Mouse (Mus musculus): ENCODE measurements around the gene Gm28053.
"Not testable (repeated sequence)": the region's sequence is repeated elsewhere in the genome, so short reads cannot be mapped to it uniquely, and the experiment has no call there.

The Gm28053 gene

DNA sequence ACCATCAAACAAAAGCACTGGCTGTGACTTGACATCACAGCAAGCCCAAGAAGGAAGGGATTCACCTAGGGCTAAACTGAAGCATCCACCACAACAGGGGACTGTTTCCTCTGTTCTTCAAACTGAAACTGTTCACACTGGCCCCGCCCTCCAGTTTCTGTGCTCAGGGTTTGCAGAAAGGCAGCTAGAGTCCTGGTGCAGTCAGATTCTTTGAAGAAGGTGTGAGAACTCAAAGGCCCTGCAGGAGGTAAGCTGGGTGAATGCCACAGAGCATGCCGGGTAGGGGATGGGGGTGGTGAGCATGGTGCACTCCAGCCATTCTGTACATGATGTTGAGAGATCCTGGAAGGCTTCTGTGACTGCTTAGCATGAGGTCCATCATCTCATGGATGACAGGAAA lies at the start of gene Gm28053, which contains the start of gene Gimap7:
Gm28053 (plus strand) TSS at position 153 of the 400 bp plus-strand sequence.
Gimap7 (plus strand) TSS at position 167 of the 400 bp plus-strand sequence.
- no peak for DNase-seq

- no peak for DNase-seq
Measured at GRCm38 (mm10) chr6:48669446-48669969, 48.9 kb upstream of the Gm28053 start.

DNA sequence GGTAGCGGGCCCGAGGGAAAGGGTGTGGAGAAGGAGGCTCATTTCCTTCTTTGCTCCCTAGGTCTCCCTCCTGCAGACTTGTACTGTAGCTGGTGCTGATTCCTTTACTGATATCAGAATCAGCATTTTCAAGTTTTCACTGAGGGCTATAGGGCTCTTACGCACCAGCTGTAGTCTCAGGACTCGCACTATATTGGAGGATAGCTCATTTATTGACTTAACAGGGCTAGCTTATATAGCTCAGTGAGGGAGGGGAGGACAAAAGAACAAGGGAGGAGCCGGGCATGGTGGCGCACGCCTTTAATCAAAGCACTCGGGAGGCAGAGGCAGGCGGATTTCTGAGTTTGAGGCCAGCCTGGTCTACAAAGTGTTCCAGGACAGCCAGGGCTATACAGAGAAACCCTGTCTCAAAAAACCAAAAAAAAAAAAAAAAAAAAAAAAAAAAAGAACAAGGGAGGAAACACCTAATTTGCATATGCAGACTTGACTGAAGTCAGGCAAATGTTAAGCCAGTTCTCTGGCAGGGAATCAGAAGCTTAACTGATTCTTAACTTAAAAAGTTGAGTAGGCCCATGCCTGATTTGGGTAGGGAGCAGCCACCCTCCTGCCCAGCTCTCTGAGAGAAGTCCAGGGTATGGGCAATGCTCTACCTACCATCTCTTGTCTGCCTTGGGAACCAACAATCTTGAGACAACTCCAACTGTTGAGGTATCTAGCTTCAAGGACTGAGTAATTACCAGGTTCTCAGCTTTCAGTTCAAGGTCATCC lies 43.9 kb upstream of the Gm28053 start:
- DNase-seq = no peak

- no peak for DNase-seq
Measured at GRCm38 (mm10) chr6:48675400-48675930, 42.9 kb upstream of the Gm28053 start.

DNA sequence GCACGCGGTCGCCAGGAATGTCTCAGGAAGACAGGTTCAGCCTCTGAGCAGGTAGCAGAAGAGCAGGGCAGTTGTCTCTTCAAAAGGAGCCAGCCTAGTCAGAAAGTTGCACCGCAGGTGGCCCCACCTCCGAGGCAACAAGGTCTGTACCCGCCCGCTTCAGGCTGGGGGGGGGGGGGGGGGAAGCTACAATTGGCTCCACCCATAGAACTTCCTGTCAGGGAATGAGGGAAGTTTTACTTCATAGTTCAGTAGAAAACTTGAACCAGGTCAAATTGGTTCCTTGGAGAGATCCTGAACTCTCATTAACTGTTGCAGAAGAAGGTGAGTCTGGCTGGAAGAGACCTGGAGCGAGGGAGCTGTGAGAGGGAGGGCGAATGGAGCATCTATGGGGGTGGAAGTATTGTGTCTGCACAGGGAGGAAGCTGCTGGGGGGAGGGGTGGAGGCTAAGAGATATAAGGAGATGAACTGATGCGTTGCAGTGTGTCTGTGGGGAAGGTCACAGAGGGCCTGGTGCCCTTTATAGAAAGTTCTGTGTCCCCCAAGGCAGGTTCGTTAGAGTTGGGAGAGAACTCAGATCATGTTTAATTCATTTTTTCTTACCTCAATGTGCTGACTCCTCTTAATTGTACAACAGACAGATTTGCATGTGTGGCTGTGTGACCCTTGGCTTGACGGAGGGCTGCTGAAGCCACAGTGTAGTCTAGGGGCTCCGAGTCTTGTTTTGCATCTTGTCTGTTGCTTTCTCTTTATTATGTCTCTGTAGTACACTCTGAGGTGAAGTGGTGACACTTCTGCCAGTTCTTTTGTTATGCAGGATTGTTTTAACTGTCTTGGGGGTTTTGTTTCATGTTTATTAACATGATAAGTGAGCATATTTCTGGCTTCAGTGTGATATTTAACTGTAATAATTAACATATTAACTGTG lies 42.2 kb upstream of the Gm28053 start, which contains the start of gene Gimap9:
Gimap9 (plus strand) TSS at position 199 of the 929 bp plus-strand sequence.
- DNase-seq = peak; percentile 75

- DNase-seq = no peak
Measured at GRCm38 (mm10) chr6:48676860-48677415, 41.5 kb upstream of the Gm28053 start.

GRCm38 (mm10) chr6:48677492-48678345 lies 40.7 kb upstream of the Gm28053 start:
- DNase-seq = no peak

GRCm38 (mm10) chr6:48678391-48678790 lies 40.0 kb upstream of the Gm28053 start:
- no peak for DNase-seq

- no peak for DNase-seq
Measured at GRCm38 (mm10) chr6:48679701-48680100, 38.7 kb upstream of the Gm28053 start.

- no peak for DNase-seq
Measured at GRCm38 (mm10) chr6:48680421-48680820, 38.0 kb upstream of the Gm28053 start.

DNA sequence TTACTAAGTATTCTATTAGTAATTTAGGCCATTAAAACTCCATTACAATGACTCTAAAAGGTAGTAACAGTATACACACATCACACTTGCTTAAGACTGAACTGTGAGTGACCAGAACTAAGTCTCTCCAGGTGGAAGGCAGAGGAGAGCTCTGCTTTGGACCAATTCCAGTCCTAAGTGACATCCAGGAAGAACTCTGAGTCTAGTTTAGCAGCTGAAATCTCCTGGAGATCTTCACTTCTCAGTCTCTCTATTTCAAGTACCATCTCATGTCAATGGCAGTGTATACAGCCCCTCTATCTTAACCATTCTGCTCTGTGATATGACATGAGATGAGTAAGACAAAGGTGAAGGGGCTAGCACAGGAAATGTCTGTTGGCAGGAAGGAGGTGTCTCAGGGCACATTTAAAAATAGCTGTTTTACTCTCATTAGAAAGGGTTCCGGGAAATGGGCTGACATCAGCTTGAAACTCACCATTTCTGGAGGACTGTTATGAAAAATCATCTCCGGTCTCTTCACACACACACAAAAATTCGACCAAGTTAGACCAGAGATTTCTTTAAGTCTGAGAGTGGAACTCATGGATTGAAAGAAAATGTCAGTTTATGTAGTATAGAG lies 36.8 kb upstream of the Gm28053 start:
- DNase-seq = peak; percentile 41

DNA sequence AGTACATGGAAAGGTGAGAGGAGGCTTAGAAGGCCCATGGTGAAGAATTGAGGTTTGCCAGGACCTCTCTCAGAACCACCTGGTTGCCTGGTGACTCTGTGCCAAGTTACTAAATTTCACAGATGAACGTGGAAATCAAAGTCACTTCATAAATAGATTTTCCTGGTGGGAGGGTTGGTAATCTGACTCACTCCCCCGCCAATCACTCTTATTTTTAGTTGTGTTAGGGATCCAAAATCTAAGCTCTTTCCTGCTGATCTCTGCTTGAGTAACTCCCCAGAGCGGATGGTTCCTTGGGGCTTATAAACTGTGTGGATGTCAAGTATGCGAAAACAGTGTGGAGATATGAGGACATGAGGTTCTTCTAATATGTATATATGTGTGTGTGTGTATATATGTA lies 36.1 kb upstream of the Gm28053 start:
- no peak for DNase-seq

DNA sequence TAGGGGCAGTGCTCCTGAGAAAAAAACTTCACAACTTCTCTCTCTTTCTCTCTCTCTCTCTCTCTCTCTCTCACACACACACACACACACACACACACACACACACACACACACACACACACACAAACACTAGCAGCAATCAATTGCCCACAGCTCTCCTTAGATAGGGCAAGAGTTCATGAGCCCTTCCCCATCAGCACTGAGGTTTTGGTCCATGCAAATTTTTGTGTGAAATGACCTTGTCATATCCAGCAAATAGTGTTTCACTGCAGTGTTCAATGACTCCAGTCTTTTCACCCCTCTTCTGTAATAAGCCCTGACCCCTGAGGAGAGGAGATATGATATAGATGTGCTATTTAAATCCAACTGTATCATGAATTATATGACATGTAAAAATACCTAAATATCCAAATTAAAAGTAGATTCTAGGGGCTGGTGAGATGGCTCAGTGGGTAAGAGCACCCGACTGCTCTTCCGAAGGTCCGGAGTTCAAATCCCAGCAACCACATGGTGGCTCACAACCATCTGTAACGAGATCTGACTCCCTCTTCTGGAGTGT lies 35.1 kb upstream of the Gm28053 start:
- DNase-seq = not testable (repeated sequence)

GRCm38 (mm10) chr6:48684319-48684718 lies 34.1 kb upstream of the Gm28053 start, which contains the start of gene Gimap4:
TSS of gene Gimap4 (plus strand) at chr6:48684549.
- no peak for DNase-seq

DNA sequence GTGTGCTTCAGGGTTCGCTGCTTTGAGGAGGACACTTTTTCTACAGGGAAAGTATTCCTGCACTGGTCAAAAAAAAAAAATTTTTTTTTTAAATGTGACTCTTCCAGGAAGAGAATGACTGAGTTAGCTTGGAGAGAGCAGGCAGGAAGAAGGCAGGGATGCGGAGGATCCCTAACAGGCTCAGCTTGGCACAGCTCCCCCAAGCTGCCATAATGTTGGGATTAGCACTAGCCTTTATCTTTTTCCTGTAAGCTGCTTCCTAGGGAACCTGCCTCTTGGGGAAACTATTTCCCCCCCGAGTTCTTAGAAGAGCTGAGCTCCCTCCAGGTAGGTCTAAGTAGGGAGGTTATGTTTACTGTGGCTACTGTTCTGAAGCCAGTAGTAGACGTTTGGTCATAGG lies 33.6 kb upstream of the Gm28053 start:
- no peak for DNase-seq

GRCm38 (mm10) chr6:48685251-48685650 lies 33.2 kb upstream of the Gm28053 start:
- no peak for DNase-seq

DNA sequence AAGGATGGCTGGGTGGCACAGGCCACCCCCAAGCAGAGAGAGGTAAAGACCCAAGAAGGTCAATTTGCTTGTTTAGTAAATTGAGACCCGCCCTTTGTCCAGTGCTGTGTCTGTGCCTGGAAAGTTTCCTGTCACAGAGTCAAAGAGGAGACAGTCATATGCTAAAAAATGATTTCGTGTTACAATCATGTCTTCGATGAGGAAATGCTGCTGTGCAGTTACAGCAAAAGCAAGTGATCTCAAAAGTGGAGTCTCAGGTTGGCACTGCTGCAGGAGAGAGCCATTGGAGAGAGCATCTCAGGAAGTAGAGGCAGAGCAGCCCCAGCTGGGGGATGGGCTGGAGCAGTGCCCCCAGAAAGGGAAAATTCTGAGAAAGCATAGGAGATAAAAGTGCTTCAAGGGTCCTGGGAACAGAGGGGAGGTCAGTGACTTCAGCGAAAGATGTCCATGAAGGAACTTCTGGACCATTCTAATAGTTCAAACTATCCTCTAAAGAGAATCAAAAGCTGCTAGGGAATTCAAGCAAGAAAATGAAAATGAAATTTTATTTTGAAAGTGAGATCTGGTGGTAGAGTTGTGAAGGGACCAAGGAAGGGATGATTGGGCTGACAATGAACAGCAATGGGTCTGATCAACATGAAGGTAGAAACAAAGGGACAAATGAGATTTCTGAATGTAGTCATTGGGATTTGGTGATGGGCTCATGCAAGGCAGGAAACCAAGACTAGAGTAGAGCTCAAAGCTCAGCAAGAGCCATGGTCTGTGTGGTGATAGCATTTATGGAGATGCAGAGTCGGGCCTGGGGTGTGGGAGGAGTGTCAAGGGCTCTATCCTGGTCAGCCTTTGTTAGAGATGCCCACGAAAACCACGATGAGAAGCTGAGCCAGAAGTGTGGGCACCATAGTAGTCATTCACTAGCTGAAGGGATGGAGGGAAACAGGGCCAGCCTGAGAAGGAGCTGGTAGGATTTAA lies 32.4 kb upstream of the Gm28053 start:
- no peak for DNase-seq

DNA sequence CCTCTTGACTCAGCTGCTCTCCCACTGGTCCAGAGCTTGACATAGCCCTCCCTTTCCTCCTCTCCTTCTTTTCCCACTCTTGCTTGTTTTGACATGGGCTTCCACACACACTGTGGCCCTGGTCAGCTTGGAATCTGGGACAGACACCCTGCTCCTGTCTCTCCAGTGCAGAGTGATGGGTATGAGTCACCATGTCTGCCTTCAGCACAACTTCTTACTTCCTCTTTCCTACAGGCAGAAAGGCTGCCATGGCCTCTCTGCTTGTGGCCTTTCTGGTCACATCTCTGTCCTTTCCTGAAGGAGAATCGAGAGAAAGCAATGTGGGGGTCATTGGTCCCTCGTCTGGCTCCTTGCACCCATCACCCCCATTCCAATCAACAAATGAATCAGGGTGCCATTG lies 31.3 kb upstream of the Gm28053 start:
- no peak for DNase-seq

DNA sequence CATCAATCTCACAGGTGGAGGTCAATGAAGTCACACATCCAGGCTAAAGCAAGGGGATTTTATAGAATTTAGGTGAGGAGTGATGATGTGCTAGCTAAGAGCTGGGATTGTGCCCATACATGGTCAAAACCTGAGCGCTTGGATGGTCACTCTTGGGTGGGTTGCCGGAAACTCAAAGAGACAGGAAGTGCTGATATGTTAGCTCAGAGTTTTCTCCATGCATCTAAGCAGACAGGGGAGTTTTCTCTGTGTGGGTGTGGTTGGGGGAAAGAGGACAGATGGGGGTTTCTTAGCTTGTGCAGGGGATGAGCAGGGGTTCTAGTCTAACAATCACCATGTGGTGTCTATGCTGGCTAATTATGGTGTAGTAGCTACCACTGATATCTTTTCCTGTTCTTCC lies 29.1 kb upstream of the Gm28053 start:
- DNase-seq = no peak

DNA sequence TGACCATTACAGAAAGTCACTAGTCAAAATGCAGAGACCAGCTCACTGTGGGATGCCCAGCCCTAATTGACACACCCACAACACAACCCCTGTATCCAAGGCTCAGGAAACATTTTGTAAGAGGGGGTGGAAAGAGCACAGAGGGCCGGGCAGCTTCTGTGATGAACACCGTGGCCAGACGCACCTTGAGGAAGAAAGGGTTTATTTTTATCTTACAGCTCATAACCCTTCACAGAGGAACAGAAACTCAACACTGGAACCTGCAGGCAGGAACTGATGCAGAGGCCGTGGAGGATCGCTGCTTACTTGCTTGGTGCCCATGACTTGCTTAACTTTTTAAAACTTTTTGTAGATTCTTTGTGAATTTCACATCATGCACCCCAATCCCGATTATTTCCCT lies 25.4 kb upstream of the Gm28053 start:
- DNase-seq = no peak
